Mouse (Mus musculus): ENCODE data around the gene Asprv1.

DNA sequence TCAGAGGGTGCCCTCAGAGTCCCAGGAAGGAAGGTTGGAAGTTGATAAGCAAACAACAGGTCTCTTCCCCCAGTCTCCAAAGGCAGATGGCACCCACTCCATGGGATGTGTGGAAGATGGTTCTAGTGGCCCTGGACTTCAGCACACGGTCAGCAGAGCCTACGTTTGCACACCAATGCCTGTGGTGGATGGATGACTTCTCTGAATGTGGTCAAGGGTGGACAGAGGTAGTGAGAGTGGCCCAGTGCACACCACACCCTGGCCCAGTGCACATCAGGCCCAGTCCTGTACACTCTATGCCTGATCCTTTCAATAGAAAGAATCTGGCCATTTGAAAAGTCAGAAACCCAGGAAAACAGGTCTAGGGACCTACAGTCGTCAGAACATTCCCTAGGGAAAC, 30.5 kb downstream of the Asprv1 start:
- TF ChIP-seq CTCF (IDR thresholded peaks at IDR 0.05) (no peak), EP300 (IDR thresholded peaks at IDR 0.05; ENCODE audit: insufficient read depth, low read depth, low read length) (no peak)
